ENCODE assay signal across 23 mouse cellular contexts in genomic region chr17:78318810-78319209, GRCm38 (mm10).
"Had no signal": no experiment of that assay in that cellular context is flagged by ENCODE, and none has a peak within 500 bp of the region (broad histone marks: within the 10 kb centered on the region; RNA-seq: fewer than 3 reads in every experiment).

No protein-coding gene starts in this region.

- H3K36me3 ChIP-seq: hindbrain, embryonic 12.5 days had no signal

- H3K4me1 ChIP-seq: hindbrain, embryonic 12.5 days had no signal

- DNase-seq: gastrocnemius, adult 2 months; gastrocnemius, postnatal 10 days; gastrocnemius, postnatal 25 days; heart, adult 18-20 months; heart, postnatal 10 days; heart, postnatal 4 days; kidney, adult 18-20 months; kidney, adult 8-10 months; kidney, postnatal 10 days; kidney, postnatal 25 days; kidney, postnatal 4 days had no signal

- H3K9ac ChIP-seq: heart, embryonic 12.5 days; hindbrain, embryonic 12.5 days; hindbrain, embryonic 14.5 days; intestine, embryonic 15.5 days; limb, embryonic 12.5 days had no signal

- H3K4me3 ChIP-seq: gastrocnemius, adult 2 months; heart, embryonic 10.5 days; heart, embryonic 12.5 days; hindbrain, embryonic 10.5 days; hindbrain, embryonic 12.5 days; intestine, embryonic 15.5 days; layer of hippocampus, adult 2 months; left cerebral cortex, adult 2 months; limb, embryonic 10.5 days; limb, embryonic 12.5 days had no signal

- H3K4me2 ChIP-seq: heart, embryonic 12.5 days; hindbrain, embryonic 12.5 days; hindbrain, embryonic 14.5 days; intestine, embryonic 15.5 days; limb, embryonic 12.5 days had no signal

- H3K27me3 ChIP-seq: hindbrain, embryonic 12.5 days; intestine, embryonic 15.5 days; limb, embryonic 12.5 days had no signal

- H3K27ac ChIP-seq: gastrocnemius, adult 2 months; heart, embryonic 10.5 days; hindbrain, embryonic 10.5 days; hindbrain, embryonic 12.5 days; hindbrain, embryonic 14.5 days; intestine, embryonic 15.5 days; layer of hippocampus, adult 2 months; left cerebral cortex, adult 2 months; limb, embryonic 10.5 days; limb, embryonic 12.5 days had no signal

- H3K9me3 ChIP-seq: heart, embryonic 10.5 days; heart, embryonic 12.5 days; hindbrain, embryonic 10.5 days; hindbrain, embryonic 12.5 days; intestine, embryonic 15.5 days; limb, embryonic 10.5 days; limb, embryonic 12.5 days had no signal

- ATAC-seq: hindbrain, embryonic 16.5 days; inflammation-experienced regulatory T-cells, adult 6 months; intestine, embryonic 15.5 days had no signal
